Mouse (Mus musculus) ES-E14 (cell line): Measurements from ENCODE around the gene 9130019O22Rik. TPM values are rescaled to one million over a fixed set of nuclear protein-coding genes. Genes with fewer than 3 reads are reported as not detected.
"Not testable (repeated sequence)": the region's sequence is repeated elsewhere in the genome, so short reads cannot be mapped to it uniquely, and the experiment has no call there.

ENCODE experiments used
- DNase-seq: peaks from one replicate; pipeline ENCODE4 v3.0.0-alpha.2; 2013; ENCODE audit warnings: low read depth, low spot score
- H3K27ac ChIP-seq: 2 replicates; pipeline ENCODE4 v1.5.1; 2012; ENCODE audit warnings: low read depth, mild to moderate bottlenecking, low read length, moderate library complexity, mixed read lengths; ENCODE audit not compliant: poor library complexity, insufficient read depth, severe bottlenecking
- H3K36me3 ChIP-seq: 2 replicates; pipeline ENCODE4 v1.6.1; 2012; ENCODE audit warnings: mild to moderate bottlenecking, low read length, moderate library complexity, mixed read lengths; ENCODE audit not compliant: control insufficient read depth, poor library complexity, insufficient read depth, severe bottlenecking
- H3K4me1 ChIP-seq, 2 experiments: fragments of 150-350 bp in 1 of 2; sonication (generic) in 1 of 2; 2 replicates each; pipeline ENCODE4 v1.6.1; 2012; ENCODE audit warnings: low read length in 2 of 2, mild to moderate bottlenecking in 1 of 2, mixed read lengths in 1 of 2; ENCODE audit not compliant: control insufficient read depth in 2 of 2, insufficient read depth in 2 of 2, poor library complexity in 1 of 2
- H3K4me3 ChIP-seq, 2 experiments: fragments of 150-350 bp in 1 of 2; sonication (generic) in 1 of 2; 2 replicates each; pipeline ENCODE4 v1.5.1; 2012; ENCODE audit warnings: low read length in 2 of 2, low read depth in 1 of 2, mild to moderate bottlenecking in 1 of 2, mixed read lengths in 1 of 2; ENCODE audit not compliant: insufficient read depth in 1 of 2, poor library complexity in 1 of 2, severe bottlenecking in 1 of 2
- H3K9ac ChIP-seq: 2 replicates; pipeline ENCODE4 v1.6.1; 2012; ENCODE audit warnings: low read depth, mild to moderate bottlenecking, low read length, mixed read lengths; ENCODE audit not compliant: poor library complexity, insufficient read depth, severe bottlenecking
- H3K9me3 ChIP-seq: fragments of 150-350 bp; sonication (generic); 2 replicates; pipeline ENCODE4 v1.6.1; 2012; ENCODE audit warnings: low read depth, mild to moderate bottlenecking, low read length; ENCODE audit not compliant: control insufficient read depth, insufficient read depth
- CHD2 ChIP-seq: IDR thresholded peaks from 2 replicates; pipeline ENCODE4 v1.6.1; 2014; ENCODE audit warnings: mild to moderate bottlenecking, low read depth, low read length, inconsistent platforms
- HCFC1 ChIP-seq: IDR thresholded peaks from 2 replicates; pipeline ENCODE4 v1.6.1; 2012; ENCODE audit warnings: low read length, inconsistent platforms, borderline replicate concordance; ENCODE audit not compliant: insufficient read depth
- MAFK ChIP-seq: IDR thresholded peaks from 2 replicates; pipeline ENCODE4 v1.6.1; 2014; ENCODE audit warnings: mild to moderate bottlenecking, low read depth, low read length, inconsistent platforms; ENCODE audit not compliant: insufficient read depth
- ZC3H11A ChIP-seq: IDR thresholded peaks from 2 replicates; pipeline ENCODE4 v1.6.1; 2012; ENCODE audit warnings: low read depth, mild to moderate bottlenecking, inconsistent platforms, low read length, borderline replicate concordance
- ZNF384 ChIP-seq: IDR thresholded peaks from 2 replicates; pipeline ENCODE4 v1.6.1; 2012; ENCODE audit warnings: low read depth, low read length, inconsistent platforms
- in situ Hi-C, 2 experiments: fragments of 600-800 bp; cut with MboI; formaldehyde crosslinking; loops; one replicate each; pipeline ENCODE4 v1.15.1; 2025; ENCODE audit warnings: low sequenced_read_pairs in 2 of 2, inconsistent platforms in 1 of 2; ENCODE audit not compliant: unreplicated experiment in 2 of 2
- total RNA-seq: library from RNA; depleted of rRNA; stranded (reverse); fragments of 300-350 nt; gene quantifications from 2 replicates; pipeline ENCODE4 v1.2.3, GENCODE M21; 2012

The 9130019O22Rik gene
- total RNA-seq, 1 experiment = 4.2 TPM

DNA sequence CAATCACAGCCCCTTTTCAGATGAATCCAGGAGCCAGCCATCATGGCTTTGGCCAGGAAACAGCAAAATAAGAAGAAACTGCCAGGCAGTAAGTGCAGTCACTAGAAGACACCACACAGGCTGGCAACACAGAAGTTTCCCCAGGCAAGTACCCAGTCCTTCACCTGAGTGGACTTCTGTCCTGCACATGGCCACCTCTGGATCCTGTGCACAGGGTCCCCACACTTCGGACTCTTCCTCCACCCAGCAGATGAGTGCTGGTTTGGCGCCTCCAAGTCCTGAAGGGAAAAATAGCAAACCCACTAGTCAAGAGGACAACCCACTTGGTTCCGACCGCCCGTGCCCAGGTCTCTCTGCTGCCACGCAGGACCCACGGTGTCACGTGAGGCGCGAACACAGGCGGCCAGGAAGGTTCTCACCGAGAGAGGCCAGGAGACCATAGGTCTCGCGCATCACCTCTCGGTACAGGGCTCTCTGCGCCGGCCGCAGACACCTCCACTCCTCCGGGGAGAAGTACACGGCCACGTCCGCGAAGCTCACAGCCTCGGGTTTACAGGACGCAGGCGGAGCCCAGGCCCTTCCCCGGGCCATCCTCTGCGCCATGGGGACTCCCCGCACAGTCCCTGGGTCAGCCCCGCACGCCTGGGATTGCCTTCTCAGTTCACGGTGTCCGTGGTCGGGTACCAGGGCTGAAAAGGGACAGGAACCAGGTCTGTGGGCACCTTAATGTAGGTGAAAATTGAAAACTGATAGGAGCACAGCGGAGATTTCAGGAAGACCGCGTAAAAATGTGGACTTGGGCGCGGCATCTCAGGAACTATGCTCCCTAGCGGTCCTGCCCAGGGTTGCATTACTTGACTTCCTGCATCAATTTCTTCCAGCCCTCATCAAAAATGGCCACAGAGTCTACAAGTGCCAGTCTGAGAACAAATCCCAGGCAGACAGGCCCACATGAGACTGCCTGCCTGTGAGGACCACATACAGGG is 19.3 kb upstream of the 9130019O22Rik start, which contains the start of gene Zfp764:
Gene Zfp764, minus strand, starts transcription at position 821 of the 986 bp plus-strand sequence.
- H3K9me3 ChIP-seq, in situ Hi-C loops, H3K27ac ChIP-seq, H3K36me3 ChIP-seq, H3K4me1 ChIP-seq: not testable (repeated sequence)
- peak within 1 kb of the TSS; percentile 71 to 86 for H3K4me3 ChIP-seq
- TF ChIP-seq HCFC1 (peak; percentile 84), ZC3H11A (0 out of 2 replicates have a peak, but pooled peaks have one; percentile 6)
- H3K9ac ChIP-seq = peak within 1 kb of the TSS; percentile 83
- peak; percentile 80 for DNase-seq

DNA sequence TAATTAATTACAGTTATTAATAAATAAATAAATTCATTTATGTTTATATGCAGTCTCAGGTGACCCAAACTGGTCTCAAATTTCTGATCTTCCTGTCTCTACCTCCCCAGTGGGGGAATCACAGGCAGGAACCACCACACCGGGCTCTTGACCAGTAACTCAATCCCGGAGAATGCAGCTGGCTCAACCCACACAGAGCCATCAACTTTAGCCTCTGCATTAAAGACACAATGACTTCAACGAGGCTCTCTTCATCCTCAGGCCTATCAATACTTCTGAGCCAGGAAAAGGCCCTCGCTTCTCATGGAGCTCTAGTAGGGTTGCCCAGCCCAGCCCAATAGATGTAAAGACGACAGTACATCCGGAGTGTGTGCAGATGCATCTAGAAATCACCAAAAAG is 17.1 kb upstream of the 9130019O22Rik start:
- H3K4me1 ChIP-seq, DNase-seq, H3K27ac ChIP-seq, H3K9ac ChIP-seq, H3K9me3 ChIP-seq, H3K36me3 ChIP-seq, in situ Hi-C loops, H3K4me3 ChIP-seq: not testable (repeated sequence)

DNA sequence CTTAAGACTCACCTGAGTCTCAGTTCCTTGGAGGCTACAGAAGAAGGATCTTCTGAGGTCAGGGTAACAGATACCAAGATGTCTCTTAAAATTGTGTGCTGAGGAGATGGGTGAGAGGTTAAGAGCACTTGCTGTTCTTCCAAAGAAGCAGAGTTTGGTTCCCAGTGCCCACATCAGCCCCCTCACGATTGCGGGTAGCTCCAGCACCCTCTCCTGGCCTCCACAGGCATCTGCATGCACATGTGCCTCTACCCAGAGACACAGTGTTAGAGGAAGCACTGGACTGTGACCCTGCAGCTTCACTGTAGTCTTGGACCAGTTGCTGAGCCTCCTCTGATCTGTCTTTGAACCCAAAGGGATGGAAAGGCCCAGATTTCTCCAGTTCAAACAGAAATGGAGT is 16.0 kb upstream of the 9130019O22Rik start:
- no peak for DNase-seq
- Histone ChIP-seq H3K27ac (no peak overlapping the region), H3K9me3 (no peaks in the 10 kb centered on the region), H3K9ac (no peak overlapping the region), H3K36me3 (no peaks in the 10 kb centered on the region), H3K4me1 (no peaks in the 10 kb centered on the region), H3K4me3 (no peak overlapping the region)
- in situ Hi-C loops = no loop called here
- no peak for TF ChIP-seq ZNF384
- TF ChIP-seq MAFK = no peak
- TF ChIP-seq CHD2 = no peak
- TF ChIP-seq HCFC1 = no peak
- no peak for TF ChIP-seq ZC3H11A

DNA sequence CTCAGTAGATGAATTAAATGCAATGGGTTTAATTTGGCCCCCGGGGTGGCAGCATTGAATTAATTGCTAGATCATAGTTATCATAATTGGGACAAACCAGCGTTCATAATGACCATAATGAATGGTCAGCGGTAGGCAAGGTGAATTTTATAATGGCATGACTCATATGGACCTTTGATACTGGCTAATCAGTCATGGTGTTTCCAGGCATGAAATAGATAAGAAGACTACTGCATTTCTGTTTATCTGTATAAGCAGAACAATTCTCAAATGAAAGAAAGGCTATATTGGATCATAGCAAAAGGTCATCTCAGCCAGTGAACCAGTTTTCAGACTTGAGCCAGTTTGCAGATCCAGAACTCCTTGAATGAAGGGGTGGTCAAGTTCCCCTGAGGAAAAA is 13.4 kb upstream of the 9130019O22Rik start:
- H3K36me3 ChIP-seq = no peaks in the 10 kb centered on the region
- in situ Hi-C loops = no loop called here
- no peaks in the 10 kb centered on the region; a peak in 1 of 4 replicates for H3K4me1 ChIP-seq
- no peak for DNase-seq
- no peak overlapping the region for H3K27ac ChIP-seq
- no peak overlapping the region for H3K4me3 ChIP-seq
- no peaks in the 10 kb centered on the region for H3K9me3 ChIP-seq
- TF ChIP-seq MAFK = no peak
- no peak overlapping the region for H3K9ac ChIP-seq

DNA sequence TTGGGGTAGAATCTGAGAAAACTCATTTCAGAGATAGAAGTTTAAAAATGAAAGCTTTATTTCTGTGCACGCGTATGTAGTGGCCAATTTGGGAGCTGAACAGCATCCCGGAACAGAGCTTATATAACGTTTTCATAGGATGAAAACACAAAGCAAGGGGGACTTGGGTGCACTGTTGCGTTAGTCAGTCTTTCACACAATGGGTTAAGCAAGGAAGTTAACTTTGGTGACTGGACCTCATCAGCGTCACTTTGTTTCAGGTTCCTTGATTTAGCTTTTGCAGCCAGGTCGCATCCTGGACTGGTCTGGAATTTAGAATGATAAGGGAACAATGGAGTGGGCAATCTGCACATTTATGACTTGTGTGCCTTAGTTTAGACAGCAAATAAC is 7.0 kb upstream of the 9130019O22Rik start:
- Histone ChIP-seq H3K36me3 (no peaks in the 10 kb centered on the region), H3K4me3 (peak overlapping the region; percentile 25 to 58; a peak in 3 of 4 replicates), H3K9ac (peak overlapping the region; percentile 23; the same call in 1 of the 2 replicates), H3K27ac (no peak overlapping the region), H3K9me3 (no peaks in the 10 kb centered on the region), H3K4me1 (peaks cover 0 to 8% of the 10 kb centered on the region in 2 experiments; a peak in 1 of 4 replicates)
- DNase-seq = no peak
- TF ChIP-seq MAFK (no peak), ZNF384 (no peak), CHD2 (no peak)
- in situ Hi-C loops = no loop called here
